17 mouse cellular contexts compared by ENCODE assay signal in genomic region chr2:22029022-22029803, GRCm38 (mm10).
DNase-seq lines count a peak whose midpoint lies in the region; ATAC-seq lines count a peak whose summit lies in the region.
"Had no signal": no experiment of that assay in that cellular context is flagged by ENCODE, and none has a peak within 500 bp of the region (broad histone marks: within the 10 kb centered on the region; RNA-seq: fewer than 3 reads in every experiment).

No protein-coding gene starts in this region.

- H3K4me1 ChIP-seq in hindbrain, embryonic 12.5 days = peaks cover 6% of the 10 kb centered on the region; the same call in 1 of the 2 replicates
- H3K4me1 ChIP-seq in midbrain, embryonic 14.5 days (ENCODE audit: control insufficient read depth, insufficient read depth, low read length) = 0 out of 2 replicates have a peak, but pooled peaks cover 4% of the 10 kb centered on the region
- H3K4me1 ChIP-seq in kidney, embryonic 16.5 days (ENCODE audit: insufficient read depth, low read length) = no peaks in the 10 kb centered on the region
- H3K4me1 ChIP-seq: heart, embryonic 10.5 days had no signal

- H3K27me3 ChIP-seq in hindbrain, embryonic 12.5 days = no peaks in the 10 kb centered on the region
- no peaks in the 10 kb centered on the region for H3K27me3 ChIP-seq in midbrain, embryonic 14.5 days (ENCODE audit: control insufficient read depth, insufficient read depth, low read length)
- no peaks in the 10 kb centered on the region for H3K27me3 ChIP-seq in kidney, embryonic 16.5 days (ENCODE audit: insufficient read depth, low read length)

- no peak overlapping the region for H3K4me2 ChIP-seq in hindbrain, embryonic 12.5 days (replicated peaks)
- no peak overlapping the region for H3K4me2 ChIP-seq in midbrain, embryonic 14.5 days (ENCODE audit: low read length)
- no peak overlapping the region for H3K4me2 ChIP-seq in kidney, embryonic 16.5 days (replicated peaks; ENCODE audit: low read depth, low read length)

- 36% methylated on average over 8 of the region's 8 CpGs for WGBS in hindbrain, embryonic 12.5 days
- 40% methylated on average over 8 of the region's 8 CpGs for WGBS in midbrain, embryonic 14.5 days
- WGBS in kidney, embryonic 16.5 days = 61% methylated on average over 8 of the region's 8 CpGs

- H3K9me3 ChIP-seq in hindbrain, embryonic 12.5 days (replicated peaks) = no peaks in the 10 kb centered on the region
- H3K9me3 ChIP-seq in midbrain, embryonic 14.5 days (ENCODE audit: control insufficient read depth, low read length) = no peaks in the 10 kb centered on the region
- H3K9me3 ChIP-seq in kidney, embryonic 16.5 days (ENCODE audit: low read length) = no peaks in the 10 kb centered on the region
- H3K9me3 ChIP-seq: G1E; heart, embryonic 10.5 days had no signal

- no peak overlapping the region for H3K9ac ChIP-seq in hindbrain, embryonic 12.5 days
- no peak overlapping the region; the same call in 1 of the 2 replicates for H3K9ac ChIP-seq in midbrain, embryonic 14.5 days (replicated peaks; ENCODE audit: low read length)
- no peak overlapping the region for H3K9ac ChIP-seq in kidney, embryonic 16.5 days (replicated peaks; ENCODE audit: low read length)

- H3K4me3 ChIP-seq in hindbrain, embryonic 12.5 days = no peak overlapping the region
- H3K4me3 ChIP-seq in midbrain, embryonic 14.5 days (replicated peaks; ENCODE audit: low read depth, low read length) = no peak overlapping the region
- no peak overlapping the region for H3K4me3 ChIP-seq in kidney, embryonic 16.5 days (ENCODE audit: low read length)
- H3K4me3 ChIP-seq: heart, embryonic 10.5 days; layer of hippocampus, adult 2 months had no signal

- H3K27ac ChIP-seq in hindbrain, embryonic 12.5 days = peak overlapping the region; percentile 77
- peak overlapping the region; percentile 72 for H3K27ac ChIP-seq in midbrain, embryonic 14.5 days (replicated peaks; ENCODE audit: low read depth, low read length)
- no peak overlapping the region for H3K27ac ChIP-seq in kidney, embryonic 16.5 days (ENCODE audit: low read length)
- H3K27ac ChIP-seq: heart, embryonic 10.5 days; layer of hippocampus, adult 2 months had no signal

- 0 out of 2 replicates have a peak, but pooled peaks have one; percentile 3 for ATAC-seq in frontal cortex, adult (ENCODE audit: low TSS enrichment)
- ATAC-seq in hindbrain, embryonic 12.5 days (ENCODE audit: low FRiP score) = peak; percentile 91
- ATAC-seq in midbrain, embryonic 14.5 days (ENCODE audit: low FRiP score, low TSS enrichment) = 0 out of 2 replicates have a peak, but pooled peaks have one; percentile 40
- ATAC-seq in kidney, embryonic 16.5 days (ENCODE audit: low FRiP score, low TSS enrichment) = no peak

- DNase-seq in frontal cortex, adult 2 months (ENCODE audit: extremely low spot score in 1 of 2, low spot score in 1 of 2) = no peak
- DNase-seq in midbrain, embryonic 14.5 days = peak; percentile 70
- DNase-seq in retina, postnatal 7 days (ENCODE audit: low read depth, low spot score) = peak; percentile 14
- DNase-seq in heart, adult 11 months = no peak
- no peak for DNase-seq in spleen, postnatal 36 days (ENCODE audit: low spot score in 2 of 2)
- DNase-seq: cerebellum, adult 18-20 months; heart, postnatal 36 days; kidney, adult 2 months; lung, postnatal 14 days; right cerebral cortex, adult 18-20 months; thymus, postnatal 14 days had no signal

- H3K36me3 ChIP-seq in hindbrain, embryonic 12.5 days = no peaks in the 10 kb centered on the region
- no peaks in the 10 kb centered on the region for H3K36me3 ChIP-seq in midbrain, embryonic 14.5 days (ENCODE audit: control insufficient read depth, insufficient read depth, low read length)
- H3K36me3 ChIP-seq in kidney, embryonic 16.5 days (ENCODE audit: insufficient read depth, low read length) = no peaks in the 10 kb centered on the region
- H3K36me3 ChIP-seq: G1E; heart, embryonic 10.5 days had no signal

Comparison
In these comparisons a context has a peak if more than half of its experiments do, and no peak if none do; other contexts are left out.
1. DNase-seq: peak in midbrain, embryonic 14.5 days (single experiment) and retina, postnatal 7 days (single experiment); none in frontal cortex, adult 2 months (0 of 2), heart, adult 11 months (single experiment) and spleen, postnatal 36 days (0 of 2).